Comparison of ENCODE assay signal across 8 mouse cellular contexts in genomic region chr10:17722158-17722557, GRCm38 (mm10). TPM values are rescaled to one million over a fixed set of nuclear protein-coding genes. Genes with fewer than 3 reads are reported as not detected.
DNase-seq lines count a peak whose midpoint lies in the region; ATAC-seq lines count a peak whose summit lies in the region.

No protein-coding gene starts in this region.

- ATAC-seq in hindbrain, embryonic 15.5 days (ENCODE audit: low FRiP score, low read depth) = peak; percentile 86

- no peaks in the 10 kb centered on the region for H3K36me3 ChIP-seq in hindbrain, embryonic 15.5 days

- DNase-seq in R1 (ENCODE audit: low read depth, low spot score) = peak; percentile 95
- DNase-seq in cerebellum, postnatal 36 days = peak; percentile 98 to 99
- peak; percentile 95 to 97 for DNase-seq in frontal cortex, postnatal 36 days (ENCODE audit: low spot score in 2 of 2)
- DNase-seq in left cerebral cortex, adult 11 months (ENCODE audit: low spot score) = peak; percentile 91
- DNase-seq in lung, postnatal 4 days = peak; percentile 96 to 97
- DNase-seq in right cerebral cortex, adult 18-20 months = peak; percentile 95
- DNase-seq in urinary bladder, postnatal 10 days (ENCODE audit: low spot score) = peak; percentile 79

- H3K4me2 ChIP-seq in hindbrain, embryonic 15.5 days = peak overlapping the region; percentile 58

- peaks cover 17% of the 10 kb centered on the region for H3K4me1 ChIP-seq in hindbrain, embryonic 15.5 days (replicated peaks)

- H3K27me3 ChIP-seq in hindbrain, embryonic 15.5 days = no peaks in the 10 kb centered on the region

- peak overlapping the region; percentile 100 for H3K27ac ChIP-seq in hindbrain, embryonic 15.5 days (replicated peaks)

- peak overlapping the region; percentile 93 for H3K4me3 ChIP-seq in hindbrain, embryonic 15.5 days

- WGBS in hindbrain, embryonic 15.5 days = under 1% methylated on average over 24 of the region's 24 CpGs

- H3K9ac ChIP-seq in hindbrain, embryonic 15.5 days = peak overlapping the region; percentile 85

- H3K9me3 ChIP-seq in hindbrain, embryonic 15.5 days = no peaks in the 10 kb centered on the region

RNA-seq across cellular contexts. Expression of gene Cited2, which starts 0.9 kb away (rescaled TPM):
- 81.0 and 91.5 TPM in 2 replicates for polyA plus RNA-seq in hindbrain, embryonic 15.5 days (2015; fragmentation: Nextera tagmentation; extraction: Ambion mirVana)

Comparison
In these comparisons a context has a peak if more than half of its experiments do, and no peak if none do; other contexts are left out.
1. Peak in every context shown above with its lines: DNase-seq, ATAC-seq, H3K4me3 ChIP-seq and H3K27ac ChIP-seq.